Mouse (Mus musculus) neural tube, embryonic 12.5 days (tissue): Measurements from ENCODE around the gene Fus. TPM values are rescaled to one million over a fixed set of nuclear protein-coding genes. Genes with fewer than 3 reads are reported as not detected.

Experiments
- polyA plus RNA-seq: library from polyadenylated mRNA; unstranded; fragments of >200 nt; fragmentation: Nextera tagmentation; extraction: Ambion mirVana; gene quantifications from 2 replicates; pipeline ENCODE4 v1.2.1, GENCODE M21; 2016

Fus gene
- polyA plus RNA-seq, 1 experiment from 2014 or later, result 481 TPM

Other genes starting within 250 kb of the Fus start
- 0.22 and 0.28 TPM in 2 replicates for gene Ctf2, start 235.3 kb upstream of the Fus start, polyA plus RNA-seq
- 10.2 and 13.0 TPM in 2 replicates for gene Fbxl19, start 222.9 kb upstream of the Fus start, polyA plus RNA-seq
- 7.9 and 9.9 TPM in 2 replicates for gene Orai3, start 197.6 kb upstream of the Fus start, polyA plus RNA-seq
- gene Setd1a, start 190.8 kb upstream of the Fus start, polyA plus RNA-seq, result 20.3 and 22.5 TPM in 2 replicates
- gene Gm49388, start 181.8 kb upstream of the Fus start, polyA plus RNA-seq, result not detected in 2 replicates
- gene Hsd3b7, start 166.9 kb upstream of the Fus start, polyA plus RNA-seq, result 7.8 and 9.0 TPM in 2 replicates
- gene Stx4a, start 143.2 kb upstream of the Fus start, polyA plus RNA-seq, result 19.2 and 19.3 TPM in 2 replicates
- 19.0 and 19.2 TPM in 2 replicates for gene Stx1b, start 142.9 kb upstream of the Fus start, polyA plus RNA-seq
- 18.1 and 19.5 TPM in 2 replicates for gene Zfp646, start 91.2 kb upstream of the Fus start, polyA plus RNA-seq
- gene Zfp668, start 90.6 kb upstream of the Fus start, polyA plus RNA-seq, result 34.7 and 38.9 TPM in 2 replicates
- gene Prss53, start 76.5 kb upstream of the Fus start, polyA plus RNA-seq, result 0.98 and 1.1 TPM in 2 replicates
- gene Gm21974, start 72.0 kb upstream of the Fus start, polyA plus RNA-seq, result not detected in 2 replicates
- 55.2 and 57.5 TPM in 2 replicates for gene Vkorc1, start 71.8 kb upstream of the Fus start, polyA plus RNA-seq
- 74.1 and 79.1 TPM in 2 replicates for gene Bckdk, start 63.4 kb upstream of the Fus start, polyA plus RNA-seq
- gene Kat8, start 54.9 kb upstream of the Fus start, polyA plus RNA-seq, result 50.9 and 51.0 TPM in 2 replicates
- 0.58 and 1.1 TPM in 2 replicates for gene Prss8, start 37.4 kb upstream of the Fus start, polyA plus RNA-seq
- 9.2 and 12.2 TPM in 2 replicates for gene Prss36, start 20.7 kb upstream of the Fus start, polyA plus RNA-seq
- gene Pycard, start 26.4 kb downstream of the Fus start, polyA plus RNA-seq, result 6.5 and 6.9 TPM in 2 replicates
- 0.23 TPM in 1 of 2 replicates, not detected in the other for gene Trim72, start 36.5 kb downstream of the Fus start, polyA plus RNA-seq
- gene Itgam, start 95.2 kb downstream of the Fus start, polyA plus RNA-seq, result 0.91 and 1.1 TPM in 2 replicates
- not detected in 2 replicates for gene Gm49368, start 95.2 kb downstream of the Fus start, polyA plus RNA-seq
- gene Itgax, start 162.1 kb downstream of the Fus start, polyA plus RNA-seq, result not detected in 2 replicates
- not detected in 2 replicates for gene Itgad, start 186.9 kb downstream of the Fus start, polyA plus RNA-seq
- 2.1 and 3.3 TPM in 2 replicates for gene Cox6a2, start 238.9 kb downstream of the Fus start, polyA plus RNA-seq